Mouse (Mus musculus) right cerebral cortex, adult 18-20 months (tissue): ENCODE results near the gene Epyc.
"Not testable (repeated sequence)": the region's sequence is repeated elsewhere in the genome, so short reads cannot be mapped to it uniquely, and the experiment has no call there.

Experiments used
- DNase-seq: peaks from one replicate; pipeline ENCODE4 v3.0.0; 2022; ENCODE audit warnings: mixed read lengths

The Epyc gene

DNA sequence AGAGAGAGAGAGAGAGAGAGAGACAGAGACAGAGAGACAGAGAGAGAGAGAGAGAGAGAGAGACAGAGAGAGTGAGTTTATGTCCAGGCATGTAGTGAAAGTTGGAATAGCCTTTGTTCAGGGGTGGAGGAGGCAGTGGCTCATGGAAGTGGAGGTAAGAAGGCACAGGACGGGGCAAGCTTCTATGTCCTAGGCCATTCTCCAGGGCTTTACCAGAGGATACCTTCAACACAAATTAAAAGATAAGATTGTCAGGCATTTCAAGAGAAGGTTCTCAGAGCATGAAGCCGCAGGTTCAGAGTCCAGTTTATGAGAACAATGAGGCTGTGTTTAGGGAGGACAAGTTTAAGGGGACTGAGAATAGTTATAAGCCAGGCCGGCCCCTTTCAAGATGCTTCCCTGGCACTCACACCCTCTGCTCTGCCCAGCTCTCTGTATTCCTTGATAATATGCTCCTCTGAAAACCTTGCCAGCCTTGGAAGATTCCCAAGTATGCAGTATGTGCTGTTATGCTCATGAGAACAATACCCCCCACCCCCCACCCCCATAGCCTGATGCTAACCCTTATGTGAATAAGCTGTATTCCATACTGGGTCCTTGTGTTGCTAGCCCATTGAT is 71.5 kb downstream of the Epyc start:
- no peak for DNase-seq

DNA sequence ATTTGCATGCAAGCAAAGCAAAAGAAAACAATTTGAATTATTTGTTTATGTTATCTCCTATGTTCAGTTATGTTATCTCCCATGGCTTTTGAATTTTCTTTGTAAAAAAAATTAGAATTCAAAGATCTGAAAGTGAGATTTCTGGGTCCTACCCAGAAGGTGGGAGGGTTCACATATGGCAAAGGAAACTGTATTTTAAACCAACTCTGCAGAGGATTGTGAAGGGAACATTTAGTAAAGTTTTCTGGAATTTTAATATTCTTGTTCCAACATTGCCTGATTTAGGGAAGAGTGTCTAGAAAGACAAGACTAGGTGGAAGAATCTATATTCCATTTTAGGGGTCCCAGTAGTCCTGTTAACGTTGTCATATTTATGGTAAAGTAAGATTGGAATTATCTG is 73.4 kb downstream of the Epyc start:
- DNase-seq: no peak

DNA sequence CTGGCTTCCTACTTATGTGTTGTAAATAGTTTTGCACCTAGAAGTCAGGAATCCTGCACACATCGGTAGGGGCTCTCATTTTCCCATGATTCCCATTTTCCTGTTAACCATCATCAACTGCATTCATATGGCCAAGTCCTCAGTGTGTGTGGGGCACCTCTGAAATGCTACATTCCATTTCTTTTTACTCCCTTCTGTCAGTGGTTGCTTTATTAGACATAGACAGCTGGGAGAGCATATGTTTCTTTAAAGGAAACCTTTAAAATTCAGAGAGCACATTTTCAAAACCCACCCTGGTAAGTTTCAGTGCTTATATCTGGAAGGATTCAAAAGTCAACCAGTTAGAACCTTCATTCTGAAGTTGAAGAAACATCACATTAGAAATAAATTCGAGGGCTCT is 74.2 kb downstream of the Epyc start:
- DNase-seq: no peak

DNA sequence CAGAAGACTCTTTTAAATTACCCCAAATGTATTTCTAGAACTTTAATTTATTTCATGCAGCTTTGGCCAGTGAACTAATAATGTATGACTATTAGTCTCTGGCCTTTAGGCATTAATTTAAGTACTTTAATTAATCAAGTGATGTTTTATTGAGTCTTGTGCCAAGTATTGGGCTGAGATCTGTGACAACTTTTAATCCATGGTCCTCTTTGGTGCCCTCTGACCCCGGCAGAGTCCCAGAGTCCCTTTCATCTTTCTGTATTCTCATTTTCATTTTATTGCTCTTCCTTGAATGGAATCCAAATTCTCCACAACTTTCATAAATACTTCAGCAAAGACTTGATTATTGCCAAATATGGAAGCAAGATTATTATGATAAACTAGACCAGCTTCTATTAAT is 76.8 kb downstream of the Epyc start:
- no peak for DNase-seq

DNA sequence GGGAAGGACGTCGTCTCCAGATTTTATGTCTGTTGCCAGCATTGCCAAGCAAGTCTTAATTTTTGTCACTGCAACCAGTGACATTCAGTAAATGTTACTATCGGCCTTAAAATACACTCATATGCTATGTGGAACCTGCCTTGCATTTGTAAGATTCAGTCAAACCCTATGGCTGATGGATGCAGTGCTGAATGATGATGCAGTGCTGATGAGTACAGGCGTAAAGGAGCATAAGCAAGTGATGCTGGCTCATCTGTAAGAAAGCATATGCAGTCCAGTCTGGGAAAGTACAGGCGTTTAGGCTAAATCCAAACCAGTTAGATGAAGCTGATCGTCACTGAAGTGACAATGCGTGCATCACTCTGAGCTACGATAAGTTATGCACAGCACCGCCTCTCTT is 78.8 kb downstream of the Epyc start:
- DNase-seq: no peak

DNA sequence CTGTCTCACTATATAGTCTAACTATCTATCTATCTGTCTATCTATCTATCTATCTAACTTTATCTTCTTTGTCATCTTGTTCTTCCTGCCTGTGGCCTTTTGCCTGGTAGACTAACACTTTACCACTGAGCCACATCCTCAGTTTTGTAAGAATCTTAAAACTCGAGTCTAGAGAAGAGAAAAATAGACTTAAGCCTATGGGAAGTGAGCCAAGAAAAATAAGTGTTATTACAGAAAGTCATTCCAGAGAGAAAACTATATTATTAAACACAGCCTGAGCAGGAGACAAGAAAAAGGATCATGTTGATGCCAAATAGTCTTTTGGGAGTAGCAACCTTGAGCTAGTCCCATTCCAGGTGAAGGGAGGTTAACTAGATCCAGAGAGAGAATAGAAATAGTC is 82.1 kb downstream of the Epyc start:
- DNase-seq: no peak

DNA sequence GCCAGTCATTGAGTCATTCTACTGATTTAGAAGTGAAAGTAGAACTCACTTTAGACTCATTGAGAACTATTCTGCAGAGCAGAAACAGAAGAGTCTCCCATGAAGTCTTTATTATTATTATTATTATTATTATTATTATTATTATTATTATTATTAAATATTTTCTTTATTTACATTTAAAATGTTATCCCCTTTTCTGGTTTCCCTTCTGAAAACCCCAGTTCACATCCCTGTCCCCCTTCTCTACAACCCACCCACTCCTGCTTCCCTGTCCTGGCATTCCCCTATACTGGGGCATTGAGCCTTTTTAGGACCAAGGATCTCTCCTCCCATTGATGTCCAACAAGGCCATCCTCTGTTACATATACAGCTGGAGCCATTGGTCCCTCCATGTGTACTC is 82.8 kb downstream of the Epyc start, which contains the start of gene C030005K15Rik:
Gene C030005K15Rik, minus strand, starts transcription at position 101 of the 400 bp plus-strand sequence.
- not testable (repeated sequence) for DNase-seq
